Mouse (Mus musculus) fibroblast of lung, adult 2 months (primary cell): ENCODE measurements around the gene Birc5.
"Not testable (repeated sequence)": the region's sequence is repeated elsewhere in the genome, so short reads cannot be mapped to it uniquely, and the experiment has no call there.

Source experiments
- DNase-seq: peaks from one replicate; pipeline ENCODE4 v3.0.0-alpha.2; 2011; ENCODE audit warnings: low read depth

Gene Birc5

GRCm38 (mm10) chr11:117826916-117827315, 22.1 kb upstream of the Birc5 start:
- no peak for DNase-seq

- no peak for DNase-seq
These were observed 21.7 kb upstream of the Birc5 start for GRCm38 (mm10) chr11:117827386-117827785.

GRCm38 (mm10) chr11:117828149-117828887, 20.7 kb upstream of the Birc5 start:
- no peak for DNase-seq

GRCm38 (mm10) chr11:117828888-117829604, 20.0 kb upstream of the Birc5 start:
- no peak for DNase-seq

GRCm38 (mm10) chr11:117829671-117830215, 19.3 kb upstream of the Birc5 start:
- no peak for DNase-seq

GRCm38 (mm10) chr11:117830401-117830800, 18.6 kb upstream of the Birc5 start:
- no peak for DNase-seq

- DNase-seq: no peak
These were observed 16.7 kb upstream of the Birc5 start for GRCm38 (mm10) chr11:117832086-117832969.

- not testable (repeated sequence) for DNase-seq
These were observed 15.5 kb upstream of the Birc5 start for GRCm38 (mm10) chr11:117833509-117833908.

- DNase-seq: no peak
These were observed 15.0 kb upstream of the Birc5 start for GRCm38 (mm10) chr11:117834086-117834485.

GRCm38 (mm10) chr11:117836306-117836705, 12.7 kb upstream of the Birc5 start:
- DNase-seq: no peak

- DNase-seq: no peak
These were observed 10.5 kb upstream of the Birc5 start for GRCm38 (mm10) chr11:117838572-117838971.

GRCm38 (mm10) chr11:117839021-117839420, 10.0 kb upstream of the Birc5 start:
- DNase-seq: no peak

- no peak for DNase-seq
These were observed 8.1 kb upstream of the Birc5 start for GRCm38 (mm10) chr11:117840910-117841309.

- DNase-seq: no peak
These were observed 5.6 kb upstream of the Birc5 start for GRCm38 (mm10) chr11:117843434-117843833.

GRCm38 (mm10) chr11:117844997-117845396, 4.1 kb upstream of the Birc5 start:
- no peak for DNase-seq

- no peak for DNase-seq
These were observed 3.4 kb upstream of the Birc5 start for GRCm38 (mm10) chr11:117845651-117846050.

- DNase-seq: no peak
These were observed 2.4 kb upstream of the Birc5 start for GRCm38 (mm10) chr11:117846640-117847039.

GRCm38 (mm10) chr11:117847593-117848215, 1.3 kb upstream of the Birc5 start:
- DNase-seq: peak; percentile 44

GRCm38 (mm10) chr11:117848271-117848984, 623 bp upstream of the Birc5 start:
- no peak for DNase-seq

GRCm38 (mm10) chr11:117852875-117853274, 3.8 kb downstream of the Birc5 start:
- DNase-seq: no peak

- no peak for DNase-seq
These were observed 5.2 kb downstream of the Birc5 start for GRCm38 (mm10) chr11:117854241-117854640.
